Comparison of ENCODE assay signal across 8 mouse cellular contexts in the genomic region with DNA sequence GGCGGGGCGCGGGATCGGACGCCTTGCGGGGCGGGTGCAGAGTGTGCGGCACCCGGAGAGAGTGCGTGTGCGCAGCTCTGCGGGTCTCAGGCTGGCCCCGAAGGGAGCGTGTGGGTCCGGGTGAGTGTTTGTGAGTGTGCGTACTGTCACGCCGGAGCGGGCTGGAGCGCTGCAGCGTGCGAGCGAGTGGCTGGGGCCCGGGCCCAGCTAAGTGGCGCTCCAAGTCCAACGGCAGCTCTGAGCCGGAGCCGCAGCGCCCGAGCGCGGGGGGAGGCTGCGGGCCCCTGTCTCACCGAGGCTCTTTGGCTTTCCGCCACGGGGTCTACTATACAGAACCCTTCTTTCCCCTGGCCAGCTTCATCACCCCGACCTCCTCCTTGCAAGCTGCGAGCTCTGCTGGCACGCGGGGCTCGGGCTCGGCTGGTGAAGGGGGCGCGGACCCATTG. TPM values are rescaled to one million over a fixed set of nuclear protein-coding genes. Genes with fewer than 3 reads are reported as not detected.
DNase-seq lines count a peak whose midpoint lies in the region; ATAC-seq lines count a peak whose summit lies in the region.

No protein-coding gene starts in this region.

- H3K36me3 ChIP-seq in hindbrain, embryonic 13.5 days: no peaks in the 10 kb centered on the region
- H3K36me3 ChIP-seq in liver, embryonic 15.5 days (replicated peaks): no peaks in the 10 kb centered on the region
- H3K36me3 ChIP-seq in stomach, embryonic 16.5 days (ENCODE audit: control insufficient read depth, insufficient read depth, low read length): no peaks in the 10 kb centered on the region

- DNase-seq in layer of hippocampus, adult 18-20 months (ENCODE audit: low spot score in 2 of 2): peak; percentile 40 to 57
- no peak for DNase-seq in layer of hippocampus, postnatal 36 days
- DNase-seq in R1 (ENCODE audit: low read depth, low spot score): peak; percentile 69
- DNase-seq in embryo, embryonic 10.5 days (ENCODE audit: low spot score): peak; percentile 55
- DNase-seq in gastrocnemius, adult 18-20 months (ENCODE audit: low spot score): no peak

- H3K27ac ChIP-seq in hindbrain, embryonic 13.5 days: peak overlapping the region; percentile 96
- H3K27ac ChIP-seq in liver, embryonic 15.5 days (replicated peaks): no peak overlapping the region
- H3K27ac ChIP-seq in stomach, embryonic 16.5 days (ENCODE audit: low read length): no peak overlapping the region

- H3K9me3 ChIP-seq in hindbrain, embryonic 13.5 days: no peaks in the 10 kb centered on the region
- no peaks in the 10 kb centered on the region for H3K9me3 ChIP-seq in liver, embryonic 15.5 days (replicated peaks)
- H3K9me3 ChIP-seq in stomach, embryonic 16.5 days (replicated peaks; ENCODE audit: control insufficient read depth, low read length): no peaks in the 10 kb centered on the region

- ATAC-seq in hindbrain, embryonic 13.5 days (ENCODE audit: low FRiP score): peak; percentile 75
- ATAC-seq in liver, embryonic 15.5 days (ENCODE audit: insufficient read depth): no peak
- ATAC-seq in stomach, embryonic 16.5 days (ENCODE audit: insufficient read depth, low FRiP score): peak; percentile 45; the same call in 1 of the 2 replicates

- peaks cover 59% of the 10 kb centered on the region for H3K4me1 ChIP-seq in hindbrain, embryonic 13.5 days (replicated peaks)
- H3K4me1 ChIP-seq in liver, embryonic 15.5 days (replicated peaks): peaks cover 11% of the 10 kb centered on the region
- H3K4me1 ChIP-seq in stomach, embryonic 16.5 days (ENCODE audit: control insufficient read depth, insufficient read depth, low read length): peaks cover 5% of the 10 kb centered on the region

- WGBS in hindbrain, embryonic 13.5 days: 0% methylated on average over 26 of the region's 44 CpGs
- WGBS in liver, embryonic 15.5 days (ENCODE audit: insufficient replicate concordance): under 1% methylated on average over 44 of the region's 44 CpGs
- WGBS in stomach, embryonic 16.5 days: under 1% methylated on average over 44 of the region's 44 CpGs

- peak overlapping the region; percentile 92 for H3K9ac ChIP-seq in hindbrain, embryonic 13.5 days
- no peak overlapping the region for H3K9ac ChIP-seq in liver, embryonic 15.5 days
- peak overlapping the region; percentile 76 for H3K9ac ChIP-seq in stomach, embryonic 16.5 days (ENCODE audit: low read length)

- peaks cover 29% of the 10 kb centered on the region for H3K27me3 ChIP-seq in hindbrain, embryonic 13.5 days
- H3K27me3 ChIP-seq in liver, embryonic 15.5 days: peaks cover 92% of the 10 kb centered on the region
- peaks cover 48% of the 10 kb centered on the region for H3K27me3 ChIP-seq in stomach, embryonic 16.5 days (ENCODE audit: control insufficient read depth, insufficient read depth, low read length)

- H3K4me2 ChIP-seq in hindbrain, embryonic 13.5 days: peak overlapping the region; percentile 80
- peak overlapping the region; percentile 79 for H3K4me2 ChIP-seq in liver, embryonic 15.5 days
- H3K4me2 ChIP-seq in stomach, embryonic 16.5 days (ENCODE audit: low read depth, low read length): peak overlapping the region; percentile 100

- peak overlapping the region; percentile 83 for H3K4me3 ChIP-seq in hindbrain, embryonic 13.5 days
- H3K4me3 ChIP-seq in liver, embryonic 15.5 days (replicated peaks): peak overlapping the region; percentile 56
- peak overlapping the region; percentile 71 for H3K4me3 ChIP-seq in stomach, embryonic 16.5 days (replicated peaks; ENCODE audit: low read length)

RNA-seq across cellular contexts. Expression of a gene that starts 0.5 kb away (rescaled TPM):
- total RNA-seq in layer of hippocampus, adult 18-20 months (2021): 10 to 100 TPM; 85.7 to 96.3 TPM
- 10 to 100 TPM; 87.3 to 90.3 TPM for total RNA-seq in layer of hippocampus, postnatal 36 days (2021)
- 2.9 and 4.2 TPM in 2 replicates for polyA plus RNA-seq in hindbrain, embryonic 13.5 days (2015; fragmentation: Nextera tagmentation; extraction: Ambion mirVana)
- not detected in 2 replicates for polyA plus RNA-seq in liver, embryonic 15.5 days (2015; fragmentation: Nextera tagmentation; extraction: Ambion mirVana)
- 0.34 and 0.65 TPM in 2 replicates for polyA plus RNA-seq in stomach, embryonic 16.5 days (2015; fragmentation: Nextera tagmentation; extraction: Ambion mirVana)
- total RNA-seq in gastrocnemius, adult 18-20 months (2021): 10 to 100 TPM; 10.6 to 13.0 TPM

RNA-seq across cellular contexts. Expression of a gene that starts 29.6 kb away (rescaled TPM):
- 100 to 1,000 TPM in 1 of 2 experiments, 10 to 100 TPM in 1; 98.1 to 105 TPM for total RNA-seq in layer of hippocampus, adult 18-20 months (2021)
- 100 to 1,000 TPM in 1 of 2 experiments, 10 to 100 TPM in 1; 94.3 to 102 TPM for total RNA-seq in layer of hippocampus, postnatal 36 days (2021)
- 165 and 173 TPM in 2 replicates for polyA plus RNA-seq in hindbrain, embryonic 13.5 days (2015; fragmentation: Nextera tagmentation; extraction: Ambion mirVana)
- 50.7 and 52.4 TPM in 2 replicates for polyA plus RNA-seq in liver, embryonic 15.5 days (2015; fragmentation: Nextera tagmentation; extraction: Ambion mirVana)
- 82.1 and 89.2 TPM in 2 replicates for polyA plus RNA-seq in stomach, embryonic 16.5 days (2015; fragmentation: Nextera tagmentation; extraction: Ambion mirVana)
- 10 to 100 TPM; 87.4 to 95.1 TPM for total RNA-seq in gastrocnemius, adult 18-20 months (2021)

Comparison
In these comparisons a context has a peak if more than half of its experiments do, and no peak if none do; other contexts are left out.
1. DNase-seq: peak in layer of hippocampus, adult 18-20 months (2 of 2), R1 (single experiment) and embryo, embryonic 10.5 days (single experiment); none in layer of hippocampus, postnatal 36 days (0 of 2) and gastrocnemius, adult 18-20 months (single experiment).
2. RNA of a gene that starts 0.5 kb away (total RNA-seq): 85.7 to 96.3 TPM in layer of hippocampus, adult 18-20 months and 87.3 to 90.3 TPM in layer of hippocampus, postnatal 36 days; 10.6 to 13.0 TPM in gastrocnemius, adult 18-20 months; every median in the first group is over 4 times any median in the second.
3. Peak in every context shown above with its lines, with median percentiles within 50 percentile points of each other: H3K4me2 ChIP-seq and H3K4me3 ChIP-seq.